Mouse (Mus musculus): ENCODE data around the gene Slc35c2. TPM values are rescaled to one million over a fixed set of nuclear protein-coding genes. Genes with fewer than 3 reads are reported as not detected.
A peak's percentile ranks its signal among the peaks of the same experiment; 100 is the strongest.

The Slc35c2 gene
- polyA plus RNA-seq, 1 experiment = 24.6 TPM

- H3K36me3 ChIP-seq (ENCODE audit: control insufficient read depth, insufficient read depth, low read length, poor library complexity, severe bottlenecking) = no peaks in the 10 kb centered on the region
- no peaks in the 10 kb centered on the region for H3K9me3 ChIP-seq (replicated peaks; ENCODE audit: control insufficient read depth, insufficient read depth, low read length, poor library complexity, severe bottlenecking)
- H3K27ac ChIP-seq (ENCODE audit: insufficient read depth, low read length) = no peak within 1 kb of the TSS
- peak within 1 kb of the TSS; percentile 89 for H3K9ac ChIP-seq (ENCODE audit: low read depth, poor library complexity, severe bottlenecking)
- H3K4me3 ChIP-seq (ENCODE audit: low read depth, low read length) = peak within 1 kb of the TSS; percentile 84
- H3K4me1 ChIP-seq (ENCODE audit: control insufficient read depth, insufficient read depth, low read length) = peaks cover 5% of the 10 kb centered on the region
- peak; percentile 50 for TF ChIP-seq POLR2A (IDR thresholded peaks at IDR 0.05; ENCODE audit: insufficient read depth, low read length)
- no peak for TF ChIP-seq EP300 (IDR thresholded peaks at IDR 0.05; ENCODE audit: insufficient read depth, low read depth, low read length)
- H3K27me3 ChIP-seq (ENCODE audit: control insufficient read depth, insufficient read depth, low read length, poor library complexity, severe bottlenecking) = no peaks in the 10 kb centered on the region
Observed at GRCm38 (mm10) chr2:165326304-165327190, 38.9 kb upstream of the Slc35c2 start, which contains the start of gene Elmo2. Gene Elmo2, minus strand, starts transcription at chr2:165326479.

- Histone ChIP-seq H3K4me3 (ENCODE audit: low read depth, low read length) (peak overlapping the region; percentile 84), H3K27me3 (ENCODE audit: control insufficient read depth, insufficient read depth, low read length, poor library complexity, severe bottlenecking) (no peaks in the 10 kb centered on the region), H3K36me3 (ENCODE audit: control insufficient read depth, insufficient read depth, low read length, poor library complexity, severe bottlenecking) (no peaks in the 10 kb centered on the region), H3K4me1 (ENCODE audit: control insufficient read depth, insufficient read depth, low read length) (peaks cover 5% of the 10 kb centered on the region), H3K27ac (ENCODE audit: insufficient read depth, low read length) (no peak overlapping the region), H3K9me3 (replicated peaks; ENCODE audit: control insufficient read depth, insufficient read depth, low read length, poor library complexity, severe bottlenecking) (no peaks in the 10 kb centered on the region), H3K9ac (ENCODE audit: low read depth, poor library complexity, severe bottlenecking) (peak overlapping the region; percentile 89)
- TF ChIP-seq EP300 (IDR thresholded peaks at IDR 0.05; ENCODE audit: insufficient read depth, low read depth, low read length) (no peak), CTCF (IDR thresholded peaks at IDR 0.05; ENCODE audit: low read depth, low read length) (no peak)
Observed at GRCm38 (mm10) chr2:165325521-165326303, 38.0 kb upstream of the Slc35c2 start.

GRCm38 (mm10) chr2:165323928-165324327, 36.3 kb upstream of the Slc35c2 start:
- TF ChIP-seq CTCF (IDR thresholded peaks at IDR 0.05; ENCODE audit: low read depth, low read length) (no peak), EP300 (IDR thresholded peaks at IDR 0.05; ENCODE audit: insufficient read depth, low read depth, low read length) (no peak), POLR2A (IDR thresholded peaks at IDR 0.05; ENCODE audit: insufficient read depth, low read length) (no peak)
- H3K27ac ChIP-seq (ENCODE audit: insufficient read depth, low read length) = no peak overlapping the region

GRCm38 (mm10) chr2:165323484-165323883, 35.8 kb upstream of the Slc35c2 start:
- Histone ChIP-seq H3K27ac (ENCODE audit: insufficient read depth, low read length) (no peak overlapping the region), H3K36me3 (ENCODE audit: control insufficient read depth, insufficient read depth, low read length, poor library complexity, severe bottlenecking) (no peaks in the 10 kb centered on the region), H3K4me1 (ENCODE audit: control insufficient read depth, insufficient read depth, low read length) (peaks cover 5% of the 10 kb centered on the region), H3K4me3 (ENCODE audit: low read depth, low read length) (no peak overlapping the region), H3K9me3 (replicated peaks; ENCODE audit: control insufficient read depth, insufficient read depth, low read length, poor library complexity, severe bottlenecking) (no peaks in the 10 kb centered on the region), H3K27me3 (ENCODE audit: control insufficient read depth, insufficient read depth, low read length, poor library complexity, severe bottlenecking) (no peaks in the 10 kb centered on the region), H3K9ac (ENCODE audit: low read depth, poor library complexity, severe bottlenecking) (no peak overlapping the region)
- TF ChIP-seq CTCF (IDR thresholded peaks at IDR 0.05; ENCODE audit: low read depth, low read length) = no peak
- no peak for TF ChIP-seq EP300 (IDR thresholded peaks at IDR 0.05; ENCODE audit: insufficient read depth, low read depth, low read length)
- TF ChIP-seq POLR2A (IDR thresholded peaks at IDR 0.05; ENCODE audit: insufficient read depth, low read length) = no peak

More at GRCm38 (mm10) chr2:165323928-165324327, 36.3 kb upstream of the Slc35c2 start:
- H3K9me3 ChIP-seq (replicated peaks; ENCODE audit: control insufficient read depth, insufficient read depth, low read length, poor library complexity, severe bottlenecking) = no peaks in the 10 kb centered on the region
- H3K27me3 ChIP-seq (ENCODE audit: control insufficient read depth, insufficient read depth, low read length, poor library complexity, severe bottlenecking) = no peaks in the 10 kb centered on the region
- no peak overlapping the region for H3K9ac ChIP-seq (ENCODE audit: low read depth, poor library complexity, severe bottlenecking)
- H3K36me3 ChIP-seq (ENCODE audit: control insufficient read depth, insufficient read depth, low read length, poor library complexity, severe bottlenecking) = no peaks in the 10 kb centered on the region
- peaks cover 5% of the 10 kb centered on the region for H3K4me1 ChIP-seq (ENCODE audit: control insufficient read depth, insufficient read depth, low read length)
- H3K4me3 ChIP-seq (ENCODE audit: low read depth, low read length) = no peak overlapping the region

- Histone ChIP-seq H3K27me3 (ENCODE audit: control insufficient read depth, insufficient read depth, low read length, poor library complexity, severe bottlenecking) (no peaks in the 10 kb centered on the region), H3K27ac (ENCODE audit: insufficient read depth, low read length) (no peak overlapping the region), H3K36me3 (ENCODE audit: control insufficient read depth, insufficient read depth, low read length, poor library complexity, severe bottlenecking) (no peaks in the 10 kb centered on the region), H3K9ac (ENCODE audit: low read depth, poor library complexity, severe bottlenecking) (no peak overlapping the region), H3K9me3 (replicated peaks; ENCODE audit: control insufficient read depth, insufficient read depth, low read length, poor library complexity, severe bottlenecking) (no peaks in the 10 kb centered on the region), H3K4me3 (ENCODE audit: low read depth, low read length) (no peak overlapping the region), H3K4me1 (ENCODE audit: control insufficient read depth, insufficient read depth, low read length) (peaks cover 6% of the 10 kb centered on the region)
- no peak for TF ChIP-seq CTCF (IDR thresholded peaks at IDR 0.05; ENCODE audit: low read depth, low read length)
- no peak for TF ChIP-seq EP300 (IDR thresholded peaks at IDR 0.05; ENCODE audit: insufficient read depth, low read depth, low read length)
Observed at GRCm38 (mm10) chr2:165321981-165322735, 34.5 kb upstream of the Slc35c2 start.
